In genomic region chr5:21033382-21034056, GRCm38 (mm10) we compare ENCODE assay signal across 9 mouse cellular contexts. TPM values are rescaled to one million over a fixed set of nuclear protein-coding genes. Genes with fewer than 3 reads are reported as not detected.
DNase-seq lines count a peak whose midpoint lies in the region; ATAC-seq and TF ChIP-seq lines count a peak whose summit lies in the region.
"Had no signal": no experiment of that assay in that cellular context is flagged by ENCODE, and none has a peak within 500 bp of the region (broad histone marks: within the 10 kb centered on the region; RNA-seq: fewer than 3 reads in every experiment).

No protein-coding gene starts in this region.

- WGBS in cerebellum, adult 2 months: 33% methylated on average over 11 of the region's 11 CpGs
- 46% methylated on average over 11 of the region's 11 CpGs for WGBS in forebrain, embryonic 12.5 days

- H3K9ac ChIP-seq in forebrain, embryonic 12.5 days: no peak overlapping the region
- H3K9ac ChIP-seq: lung, embryonic 14.5 days had no signal

- H3K4me3 ChIP-seq in cerebellum, adult 2 months (replicated peaks; ENCODE audit: insufficient read depth, low read depth, low read length): no peak overlapping the region
- H3K4me3 ChIP-seq in layer of hippocampus, adult 2 months: no peak overlapping the region
- no peak overlapping the region for H3K4me3 ChIP-seq in forebrain, embryonic 12.5 days (replicated peaks)

- H3K4me2 ChIP-seq in forebrain, embryonic 12.5 days: no peak overlapping the region
- H3K4me2 ChIP-seq: lung, embryonic 14.5 days had no signal

- peaks cover 4% of the 10 kb centered on the region; the same call in 1 of the 2 replicates for H3K36me3 ChIP-seq in forebrain, embryonic 12.5 days (replicated peaks)

- no peaks in the 10 kb centered on the region for H3K9me3 ChIP-seq in forebrain, embryonic 12.5 days

- no peaks in the 10 kb centered on the region for H3K27me3 ChIP-seq in cerebellum, adult 2 months (ENCODE audit: control insufficient read depth, insufficient read depth, low read length)
- no peaks in the 10 kb centered on the region for H3K27me3 ChIP-seq in forebrain, embryonic 12.5 days

- peaks cover 4% of the 10 kb centered on the region; the same call in 1 of the 2 replicates for H3K4me1 ChIP-seq in cerebellum, adult 2 months (ENCODE audit: control insufficient read depth, insufficient read depth, low read length)
- peaks cover 22% of the 10 kb centered on the region for H3K4me1 ChIP-seq in forebrain, embryonic 12.5 days

- no peak for TF ChIP-seq CTCF in cerebellum, adult 2 months (IDR thresholded peaks at IDR 0.05; ENCODE audit: borderline replicate concordance, insufficient read depth, low read depth, low read length)
- TF ChIP-seq CTCF in layer of hippocampus, adult 2 months (conservative IDR thresholded peaks at IDR 0.05): no peak

- DNase-seq in cerebellum, adult 2 months: no peak
- no peak for DNase-seq in cerebellum, adult 18-20 months
- DNase-seq in layer of hippocampus, adult 2 months (ENCODE audit: low spot score in 2 of 2): no peak
- DNase-seq in layer of hippocampus, postnatal 14 days (ENCODE audit: low spot score in 2 of 2): no peak
- DNase-seq in kidney, postnatal 36 days: peak; percentile 20 to 28
- no peak for DNase-seq in thymus, postnatal 0 days (ENCODE audit: low spot score)
- no peak for DNase-seq in lung, postnatal 14 days
- DNase-seq: lung, embryonic 14.5 days had no signal

- TF ChIP-seq POLR2A in cerebellum, adult 2 months (IDR thresholded peaks at IDR 0.05; ENCODE audit: borderline replicate concordance, insufficient read depth, low read length): no peak

- H3K27ac ChIP-seq in cerebellum, adult 2 months (ENCODE audit: insufficient read depth, low read length): 0 out of 2 replicates have a peak overlapping the region, but pooled peaks have one; percentile 13
- peak overlapping the region; percentile 59 for H3K27ac ChIP-seq in layer of hippocampus, adult 2 months
- H3K27ac ChIP-seq in forebrain, embryonic 12.5 days: no peak overlapping the region

- peak; percentile 81; the same call in 1 of the 2 replicates for ATAC-seq in forebrain, embryonic 12.5 days (ENCODE audit: low FRiP score)

RNA-seq across cellular contexts. Expression of gene Ptpn12, which starts 22.2 kb away (rescaled TPM):
- polyA plus RNA-seq in cerebellum, adult 2 months (2012; rRNA removed): 48.5 and 52.1 TPM in 2 replicates
- 10 to 100 TPM; 33.9 to 34.0 TPM for total RNA-seq in layer of hippocampus, adult 2 months (2021)
- 10 to 100 TPM; 40.9 to 46.6 TPM for total RNA-seq in layer of hippocampus, postnatal 14 days (2021)
- polyA plus RNA-seq in forebrain, embryonic 12.5 days (2016; fragmentation: Nextera tagmentation; extraction: Ambion mirVana): 30.4 and 32.1 TPM in 2 replicates
- polyA plus RNA-seq in thymus, postnatal 0 days (2015; fragmentation: Nextera tagmentation; extraction: Ambion mirVana): 21.2 and 21.6 TPM in 2 replicates

Comparison
In these comparisons a context has a peak if more than half of its experiments do, and no peak if none do; other contexts are left out.
1. DNase-seq: peak in kidney, postnatal 36 days (2 of 2); none in cerebellum, adult 2 months (0 of 2), cerebellum, adult 18-20 months (0 of 2), layer of hippocampus, adult 2 months (0 of 2), layer of hippocampus, postnatal 14 days (0 of 2), thymus, postnatal 0 days (single experiment) and lung, postnatal 14 days (single experiment).